Mouse (Mus musculus) small intestine, adult 2 months (tissue): Measurements from ENCODE around the gene Lrguk.

Experiments used
- CTCF ChIP-seq: fragments of 200-500 bp; IDR thresholded peaks from 2 replicates; pipeline ENCODE4 v1.5.1; 2012; ENCODE audit warnings: low read depth, mild to moderate bottlenecking, control low read depth, inconsistent platforms, low read length, moderate library complexity, mixed read lengths; ENCODE audit not compliant: insufficient replicate concordance, insufficient read length; ENCODE audit errors: extremely low read depth
- POLR2A ChIP-seq: fragments of 200-500 bp; IDR thresholded peaks from 2 replicates; pipeline ENCODE4 v1.6.1; 2012; ENCODE audit warnings: low read depth, mild to moderate bottlenecking, control low read depth, inconsistent platforms, low read length, moderate library complexity

GRCm38 (mm10) chr6:34046551-34047186, 17.4 kb downstream of the Lrguk start:
- TF ChIP-seq POLR2A (no peak), CTCF (no peak)
